Mouse (Mus musculus): ENCODE results near the gene Fam89b. TPM values are rescaled to one million over a fixed set of nuclear protein-coding genes. Genes with fewer than 3 reads are reported as not detected.

Fam89b gene
- total and polyA plus RNA-seq, 2 experiments, result 6.8 to 56.6 TPM

DNA sequence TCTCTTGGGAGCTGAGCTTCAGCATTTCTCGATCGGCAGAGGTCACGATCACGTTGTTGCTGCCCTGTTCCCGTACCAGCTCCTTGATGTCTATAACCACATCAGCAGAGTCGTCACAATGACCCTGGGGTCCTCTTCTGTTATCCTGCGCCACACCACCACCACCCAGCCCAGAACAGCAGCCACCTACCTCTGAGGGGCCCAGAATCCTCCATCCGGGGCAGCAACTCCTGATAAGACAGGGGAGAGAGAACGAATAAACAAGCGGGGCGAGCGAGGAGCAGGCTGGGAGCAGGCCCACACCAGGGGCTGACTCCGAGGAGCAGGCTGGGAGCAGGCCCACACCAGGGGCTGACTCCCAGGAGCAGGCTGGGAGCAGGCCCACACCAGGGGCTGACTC lies 43.0 kb downstream of the Fam89b start:
- 92% methylated on average over 13 of the region's 13 CpGs for WGBS

GRCm38 (mm10) chr19:5685861-5686260 lies 43.6 kb downstream of the Fam89b start:
- Histone ChIP-seq H3K27ac (replicated peaks; ENCODE audit: insufficient read depth, low read depth, low read length) (no peak overlapping the region), H3K9ac (ENCODE audit: low read depth, low read length) (no peak overlapping the region), H3K36me3 (ENCODE audit: control insufficient read depth, insufficient read depth, low read length) (peaks cover 6% of the 10 kb centered on the region), H3K27me3 (ENCODE audit: control insufficient read depth, insufficient read depth, low read length) (no peaks in the 10 kb centered on the region), H3K4me3 (ENCODE audit: insufficient read depth, low read depth, low read length) (no peak overlapping the region), H3K4me1 (ENCODE audit: control insufficient read depth, insufficient read depth, low read length) (peaks cover 11% of the 10 kb centered on the region), H3K79me2 (ENCODE audit: control insufficient read depth, insufficient read depth, low read length) (peaks cover 12% of the 10 kb centered on the region)
- 96% methylated on average over 11 of the region's 11 CpGs for WGBS
- no peak for DNase-seq (ENCODE audit: extremely low read depth, low read depth, low spot score)
- TF ChIP-seq POLR2A (IDR thresholded peaks at IDR 0.05; ENCODE audit: extremely low read depth, insufficient read depth, low read length) (no peak), CTCF (IDR thresholded peaks at IDR 0.05; ENCODE audit: low read depth, low read length) (no peak)

More for the DNA sequence above, 43.0 kb downstream of the Fam89b start:
- TF ChIP-seq CTCF (IDR thresholded peaks at IDR 0.05; ENCODE audit: low read depth, low read length) (no peak), POLR2A (IDR thresholded peaks at IDR 0.05; ENCODE audit: extremely low read depth, insufficient read depth, low read length) (no peak)
- Histone ChIP-seq H3K36me3 (ENCODE audit: control insufficient read depth, insufficient read depth, low read length) (peaks cover 5% of the 10 kb centered on the region; the same call in 1 of the 2 replicates), H3K9ac (ENCODE audit: low read depth, low read length) (no peak overlapping the region), H3K27me3 (ENCODE audit: control insufficient read depth, insufficient read depth, low read length) (no peaks in the 10 kb centered on the region), H3K27ac (replicated peaks; ENCODE audit: insufficient read depth, low read depth, low read length) (no peak overlapping the region), H3K4me3 (ENCODE audit: insufficient read depth, low read depth, low read length) (no peak overlapping the region), H3K79me2 (ENCODE audit: control insufficient read depth, insufficient read depth, low read length) (peaks cover 18% of the 10 kb centered on the region), H3K4me1 (ENCODE audit: control insufficient read depth, insufficient read depth, low read length) (peaks cover 17% of the 10 kb centered on the region)
- DNase-seq (ENCODE audit: extremely low read depth, low read depth, low spot score), result no peak

GRCm38 (mm10) chr19:5685431-5685830 lies 44.0 kb downstream of the Fam89b start:
- Histone ChIP-seq H3K27ac (replicated peaks; ENCODE audit: insufficient read depth, low read depth, low read length) (no peak overlapping the region), H3K4me3 (ENCODE audit: insufficient read depth, low read depth, low read length) (no peak overlapping the region), H3K27me3 (ENCODE audit: control insufficient read depth, insufficient read depth, low read length) (no peaks in the 10 kb centered on the region), H3K4me1 (ENCODE audit: control insufficient read depth, insufficient read depth, low read length) (peaks cover 7% of the 10 kb centered on the region), H3K9ac (ENCODE audit: low read depth, low read length) (no peak overlapping the region), H3K36me3 (ENCODE audit: control insufficient read depth, insufficient read depth, low read length) (peaks cover 7% of the 10 kb centered on the region), H3K79me2 (ENCODE audit: control insufficient read depth, insufficient read depth, low read length) (peaks cover 8% of the 10 kb centered on the region)
- TF ChIP-seq CTCF (IDR thresholded peaks at IDR 0.05; ENCODE audit: low read depth, low read length), result no peak
- no peak for TF ChIP-seq POLR2A (IDR thresholded peaks at IDR 0.05; ENCODE audit: extremely low read depth, insufficient read depth, low read length)
- DNase-seq (ENCODE audit: extremely low read depth, low read depth, low spot score), result no peak
- 97% methylated on average over 19 of the region's 19 CpGs for WGBS

- Histone ChIP-seq H3K9ac (ENCODE audit: low read depth, low read length) (no peak overlapping the region), H3K36me3 (ENCODE audit: control insufficient read depth, insufficient read depth, low read length) (peaks cover 7% of the 10 kb centered on the region), H3K27ac (replicated peaks; ENCODE audit: insufficient read depth, low read depth, low read length) (no peak overlapping the region), H3K4me3 (ENCODE audit: insufficient read depth, low read depth, low read length) (no peak overlapping the region), H3K79me2 (ENCODE audit: control insufficient read depth, insufficient read depth, low read length) (peaks cover 3% of the 10 kb centered on the region), H3K27me3 (ENCODE audit: control insufficient read depth, insufficient read depth, low read length) (no peaks in the 10 kb centered on the region), H3K4me1 (ENCODE audit: control insufficient read depth, insufficient read depth, low read length) (peaks cover 6% of the 10 kb centered on the region)
- DNase-seq (ENCODE audit: extremely low read depth, low read depth, low spot score), result no peak
- TF ChIP-seq POLR2A (IDR thresholded peaks at IDR 0.05; ENCODE audit: extremely low read depth, insufficient read depth, low read length) (no peak), CTCF (IDR thresholded peaks at IDR 0.05; ENCODE audit: low read depth, low read length) (no peak)
- 94% methylated on average over 13 of the region's 13 CpGs for WGBS
Measured at GRCm38 (mm10) chr19:5684985-5685384, 44.5 kb downstream of the Fam89b start.

GRCm38 (mm10) chr19:5684236-5684635 lies 45.2 kb downstream of the Fam89b start:
- Histone ChIP-seq H3K36me3 (ENCODE audit: control insufficient read depth, insufficient read depth, low read length) (peaks cover 7% of the 10 kb centered on the region), H3K27me3 (ENCODE audit: control insufficient read depth, insufficient read depth, low read length) (no peaks in the 10 kb centered on the region), H3K79me2 (ENCODE audit: control insufficient read depth, insufficient read depth, low read length) (no peaks in the 10 kb centered on the region), H3K4me1 (ENCODE audit: control insufficient read depth, insufficient read depth, low read length) (peaks cover 6% of the 10 kb centered on the region), H3K27ac (replicated peaks; ENCODE audit: insufficient read depth, low read depth, low read length) (no peak overlapping the region), H3K9ac (ENCODE audit: low read depth, low read length) (no peak overlapping the region), H3K4me3 (ENCODE audit: insufficient read depth, low read depth, low read length) (no peak overlapping the region)
- TF ChIP-seq POLR2A (IDR thresholded peaks at IDR 0.05; ENCODE audit: extremely low read depth, insufficient read depth, low read length), result no peak
- TF ChIP-seq CTCF (IDR thresholded peaks at IDR 0.05; ENCODE audit: low read depth, low read length), result no peak
- WGBS, result 93% methylated on average over 12 of the region's 12 CpGs
- DNase-seq (ENCODE audit: extremely low read depth, low read depth, low spot score), result no peak

GRCm38 (mm10) chr19:5680432-5680831 lies 49.0 kb downstream of the Fam89b start:
- H3K79me2 ChIP-seq (ENCODE audit: control insufficient read depth, insufficient read depth, low read length), result no peaks in the 10 kb centered on the region
- H3K4me3 ChIP-seq (ENCODE audit: insufficient read depth, low read depth, low read length), result no peak overlapping the region
- WGBS, result 82% methylated on average over 4 of the region's 4 CpGs
- TF ChIP-seq POLR2A (IDR thresholded peaks at IDR 0.05; ENCODE audit: extremely low read depth, insufficient read depth, low read length), result no peak
- no peak overlapping the region for H3K27ac ChIP-seq (replicated peaks; ENCODE audit: insufficient read depth, low read depth, low read length)
- H3K36me3 ChIP-seq (ENCODE audit: control insufficient read depth, insufficient read depth, low read length), result peaks cover 12% of the 10 kb centered on the region; the same call in 1 of the 2 replicates
- no peak overlapping the region for H3K9ac ChIP-seq (ENCODE audit: low read depth, low read length)
- no peaks in the 10 kb centered on the region for H3K4me1 ChIP-seq (ENCODE audit: control insufficient read depth, insufficient read depth, low read length)
- no peaks in the 10 kb centered on the region for H3K27me3 ChIP-seq (ENCODE audit: control insufficient read depth, insufficient read depth, low read length)
- no peak for DNase-seq (ENCODE audit: extremely low read depth, low read depth, low spot score)

Other genes starting within 250 kb of the Fam89b start
- gene Mus81, start 241.3 kb downstream of the Fam89b start, total RNA-seq (2014; rRNA removed), result 8.1 and 10.9 TPM in 2 replicates
- 21.2 and 22.9 TPM in 2 replicates for gene Mus81, start 241.3 kb downstream of the Fam89b start, polyA plus RNA-seq (2012; rRNA removed)
- gene Cfl1, start 239.2 kb downstream of the Fam89b start, total RNA-seq (2014; rRNA removed), result 117 and 122 TPM in 2 replicates
- gene Cfl1, start 239.2 kb downstream of the Fam89b start, polyA plus RNA-seq (2012; rRNA removed), result 177 and 193 TPM in 2 replicates
- 0.83 and 0.87 TPM in 2 replicates for gene 1700020D05Rik, start 225.9 kb downstream of the Fam89b start, total RNA-seq (2014; rRNA removed)
- gene 1700020D05Rik, start 225.9 kb downstream of the Fam89b start, polyA plus RNA-seq (2012; rRNA removed), result 0.30 and 0.59 TPM in 2 replicates
- gene Snx32, start 219.1 kb downstream of the Fam89b start, total RNA-seq (2014; rRNA removed), result 1.6 and 1.8 TPM in 2 replicates
- gene Snx32, start 219.1 kb downstream of the Fam89b start, polyA plus RNA-seq (2012; rRNA removed), result 4.1 and 4.5 TPM in 2 replicates
- gene Ovol1, start 169.0 kb downstream of the Fam89b start, total RNA-seq (2014; rRNA removed), result not detected in 2 replicates
- 0.12 TPM in 1 of 2 replicates, not detected in the other for gene Ovol1, start 169.0 kb downstream of the Fam89b start, polyA plus RNA-seq (2012; rRNA removed)
- 2.7 and 2.8 TPM in 2 replicates for gene Ap5b1, start 161.6 kb downstream of the Fam89b start, total RNA-seq (2014; rRNA removed)
- gene Ap5b1, start 161.6 kb downstream of the Fam89b start, polyA plus RNA-seq (2012; rRNA removed), result 3.4 and 5.3 TPM in 2 replicates
- gene Rnaseh2c, start 127.8 kb downstream of the Fam89b start, total RNA-seq (2014; rRNA removed), result 47.9 and 51.4 TPM in 2 replicates
- 56.3 and 58.0 TPM in 2 replicates for gene Rnaseh2c, start 127.8 kb downstream of the Fam89b start, polyA plus RNA-seq (2012; rRNA removed)
- gene Kat5, start 119.4 kb downstream of the Fam89b start, total RNA-seq (2014; rRNA removed), result 15.9 and 16.8 TPM in 2 replicates
- gene Kat5, start 119.4 kb downstream of the Fam89b start, polyA plus RNA-seq (2012; rRNA removed), result 23.0 and 23.6 TPM in 2 replicates
- 7.6 and 13.0 TPM in 2 replicates for gene Rela, start 92.2 kb downstream of the Fam89b start, total RNA-seq (2014; rRNA removed)
- gene Rela, start 92.2 kb downstream of the Fam89b start, polyA plus RNA-seq (2012; rRNA removed), result 47.6 and 65.7 TPM in 2 replicates
- gene Sipa1, start 65.9 kb downstream of the Fam89b start, total RNA-seq (2014; rRNA removed), result 3.4 and 4.4 TPM in 2 replicates
- gene Sipa1, start 65.9 kb downstream of the Fam89b start, polyA plus RNA-seq (2012; rRNA removed), result 11.8 and 17.9 TPM in 2 replicates
- gene Map3k11, start 40.9 kb downstream of the Fam89b start, total RNA-seq (2014; rRNA removed), result 10.2 and 16.4 TPM in 2 replicates
- gene Map3k11, start 40.9 kb downstream of the Fam89b start, polyA plus RNA-seq (2012; rRNA removed), result 46.2 and 53.6 TPM in 2 replicates
- gene Pcnx3, start 40.7 kb downstream of the Fam89b start, total RNA-seq (2014; rRNA removed), result 7.6 and 14.0 TPM in 2 replicates
- 44.8 and 63.8 TPM in 2 replicates for gene Pcnx3, start 40.7 kb downstream of the Fam89b start, polyA plus RNA-seq (2012; rRNA removed)
- not detected in 2 replicates for gene Kcnk7, start 25.3 kb downstream of the Fam89b start, total RNA-seq (2014; rRNA removed)
- gene Kcnk7, start 25.3 kb downstream of the Fam89b start, polyA plus RNA-seq (2012; rRNA removed), result 0.09 TPM in 1 of 2 replicates, not detected in the other
- gene Ehbp1l1, start 3.3 kb downstream of the Fam89b start, total RNA-seq (2014; rRNA removed), result 5.1 and 5.8 TPM in 2 replicates
- 5.3 and 8.3 TPM in 2 replicates for gene Ehbp1l1, start 3.3 kb downstream of the Fam89b start, polyA plus RNA-seq (2012; rRNA removed)
- gene Ltbp3, start 11.3 kb upstream of the Fam89b start, total RNA-seq (2014; rRNA removed), result 1.2 and 2.1 TPM in 2 replicates
- 3.4 and 3.6 TPM in 2 replicates for gene Ltbp3, start 11.3 kb upstream of the Fam89b start, polyA plus RNA-seq (2012; rRNA removed)
- gene Scyl1, start 41.8 kb upstream of the Fam89b start, total RNA-seq (2014; rRNA removed), result 28.9 and 35.9 TPM in 2 replicates
- 40.9 and 46.6 TPM in 2 replicates for gene Scyl1, start 41.8 kb upstream of the Fam89b start, polyA plus RNA-seq (2012; rRNA removed)
- 5.2 and 5.9 TPM in 2 replicates for gene Frmd8, start 145.6 kb upstream of the Fam89b start, total RNA-seq (2014; rRNA removed)
- 10.3 and 14.2 TPM in 2 replicates for gene Frmd8, start 145.6 kb upstream of the Fam89b start, polyA plus RNA-seq (2012; rRNA removed)
- 8.6 and 13.0 TPM in 2 replicates for gene Slc25a45, start 148.2 kb upstream of the Fam89b start, total RNA-seq (2014; rRNA removed)
- 52.8 and 57.7 TPM in 2 replicates for gene Slc25a45, start 148.2 kb upstream of the Fam89b start, polyA plus RNA-seq (2012; rRNA removed)
- gene Tigd3, start 164.5 kb upstream of the Fam89b start, total RNA-seq (2014; rRNA removed), result 0.18 and 0.27 TPM in 2 replicates
- 0.16 and 0.24 TPM in 2 replicates for gene Tigd3, start 164.5 kb upstream of the Fam89b start, polyA plus RNA-seq (2012; rRNA removed)
- gene Dpf2, start 183.4 kb upstream of the Fam89b start, total RNA-seq (2014; rRNA removed), result 10.3 and 10.7 TPM in 2 replicates
- gene Dpf2, start 183.4 kb upstream of the Fam89b start, polyA plus RNA-seq (2012; rRNA removed), result 28.8 and 40.0 TPM in 2 replicates
- gene Cdc42ep2, start 195.2 kb upstream of the Fam89b start, total RNA-seq (2014; rRNA removed), result 1.7 and 2.1 TPM in 2 replicates
- gene Cdc42ep2, start 195.2 kb upstream of the Fam89b start, polyA plus RNA-seq (2012; rRNA removed), result 2.1 and 2.4 TPM in 2 replicates
- 6.7 and 8.3 TPM in 2 replicates for gene Pola2, start 234.5 kb upstream of the Fam89b start, total RNA-seq (2014; rRNA removed)
- 10.5 and 14.3 TPM in 2 replicates for gene Pola2, start 234.5 kb upstream of the Fam89b start, polyA plus RNA-seq (2012; rRNA removed)

All from liver, adult 2 months (tissue).